Mouse (Mus musculus): ENCODE measurements around the gene Ccdc85c.
A peak's percentile ranks its signal among the peaks of the same experiment; 100 is the strongest.

The Ccdc85c gene

DNA sequence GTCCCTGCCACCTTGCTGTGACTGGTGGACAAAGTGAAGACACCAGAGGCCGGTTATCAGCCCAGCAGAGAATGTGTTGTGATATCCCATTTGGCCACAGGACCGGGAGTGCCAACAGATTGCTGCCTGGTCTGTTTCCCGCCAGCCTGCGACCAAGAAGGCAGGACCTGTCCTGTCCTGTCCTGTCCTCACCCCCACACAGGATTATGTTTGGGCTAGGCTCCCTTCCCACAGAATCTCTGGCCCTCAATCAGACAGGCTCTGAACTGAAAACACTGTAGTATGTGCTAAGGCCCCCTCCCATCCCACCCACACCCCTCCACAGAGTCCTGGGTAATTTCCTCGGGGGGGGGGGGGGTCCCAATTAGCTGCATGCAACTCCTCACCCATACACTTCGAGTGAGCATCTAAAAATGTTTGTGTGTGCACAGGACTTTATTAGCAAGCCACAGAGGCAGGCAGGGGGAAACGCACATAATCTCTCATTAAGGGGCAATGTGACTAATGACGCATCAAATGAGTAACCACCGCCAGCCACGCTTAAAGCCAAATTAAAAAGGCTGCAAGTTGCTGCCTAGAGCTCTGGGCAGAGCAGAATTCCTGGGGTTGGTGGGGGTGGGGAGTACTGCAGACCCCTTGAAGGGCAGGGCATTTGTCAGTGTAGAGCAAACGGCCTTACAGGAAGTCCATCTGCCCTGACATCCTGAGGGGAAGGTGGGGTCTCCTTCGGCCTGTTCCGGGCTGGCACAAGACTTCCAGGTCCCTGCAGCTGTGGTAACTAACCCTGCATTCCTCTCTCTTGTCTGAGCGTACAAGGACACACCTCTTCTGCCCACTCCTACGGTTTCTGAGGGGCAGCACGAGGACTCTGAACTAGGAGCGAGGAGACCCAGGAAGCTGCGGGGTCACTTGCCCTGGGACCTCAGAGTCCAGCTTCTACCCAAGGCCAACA is 61.9 kb downstream of the Ccdc85c start:
- DNase-seq = no peak

- no peak for DNase-seq
Measured at GRCm38 (mm10) chr12:108212476-108212875, 62.7 kb downstream of the Ccdc85c start.

DNA sequence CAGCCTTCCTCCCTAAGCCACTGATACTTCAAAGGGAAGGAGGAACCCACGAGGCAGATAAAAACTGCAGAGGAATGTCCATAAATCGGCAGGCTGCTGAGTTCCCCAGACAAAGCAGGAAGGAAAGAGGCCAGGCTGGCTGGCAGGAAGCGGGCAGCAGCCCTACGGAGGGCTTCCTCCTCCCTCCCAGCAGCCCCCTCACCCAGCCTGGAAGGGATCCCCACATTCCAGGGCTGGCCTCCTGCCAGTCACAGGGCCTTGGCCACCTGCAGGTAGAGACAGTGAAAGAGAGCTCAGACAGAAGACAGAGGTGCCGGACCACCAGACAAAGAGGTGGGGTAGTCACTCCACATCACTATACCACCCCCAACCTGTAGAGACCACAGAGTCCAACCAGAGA is 63.2 kb downstream of the Ccdc85c start:
- no peak for DNase-seq

DNA sequence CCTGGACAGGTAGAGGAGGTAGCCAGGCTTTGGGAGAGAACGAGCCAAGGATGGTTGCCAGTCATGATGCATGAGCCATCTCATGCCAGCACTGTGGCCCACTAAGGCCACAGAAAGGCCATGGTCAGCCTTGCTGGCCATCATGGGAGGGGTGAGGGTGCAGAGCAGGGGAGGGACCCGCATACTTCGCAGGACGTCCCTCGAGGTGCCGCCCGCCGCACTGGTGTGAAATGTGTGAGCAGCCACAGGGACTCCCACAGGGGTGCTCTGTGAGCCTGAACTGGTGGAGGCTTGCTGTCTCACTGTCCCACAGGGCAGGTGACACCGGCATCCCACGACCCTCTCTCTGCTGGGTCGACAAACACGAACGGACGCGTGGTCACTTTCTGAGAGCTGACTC is 64.6 kb downstream of the Ccdc85c start:
- no peak for DNase-seq

GRCm38 (mm10) chr12:108208726-108209438 is 66.3 kb downstream of the Ccdc85c start:
- peak; percentile 70 for DNase-seq

GRCm38 (mm10) chr12:108208216-108208615 is 67.0 kb downstream of the Ccdc85c start:
- DNase-seq = no peak

- DNase-seq = peak; percentile 82
Measured at GRCm38 (mm10) chr12:108206641-108207040, 68.6 kb downstream of the Ccdc85c start.

DNA sequence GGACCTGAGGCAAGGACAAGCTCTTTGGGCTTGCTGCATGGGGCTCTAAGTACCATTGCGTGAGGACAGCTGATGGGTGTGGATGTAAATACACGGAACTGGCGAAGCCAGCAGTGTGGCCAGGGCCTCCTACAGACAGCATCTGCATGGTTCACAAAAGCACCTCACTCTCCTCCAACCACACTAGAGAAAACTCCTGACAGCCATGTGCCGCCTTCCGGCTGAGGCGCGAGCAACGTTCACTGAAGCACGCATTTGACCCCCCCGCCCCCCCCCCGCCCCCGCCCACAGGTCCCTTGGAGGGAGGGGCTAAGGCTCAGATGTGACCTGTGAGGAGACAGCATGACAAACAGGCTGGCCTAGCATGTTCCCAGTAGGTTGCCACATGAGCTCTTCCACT is 70.2 kb downstream of the Ccdc85c start:
- DNase-seq = no peak

- DNase-seq = no peak
Measured at GRCm38 (mm10) chr12:108203895-108204294, 71.3 kb downstream of the Ccdc85c start.

DNA sequence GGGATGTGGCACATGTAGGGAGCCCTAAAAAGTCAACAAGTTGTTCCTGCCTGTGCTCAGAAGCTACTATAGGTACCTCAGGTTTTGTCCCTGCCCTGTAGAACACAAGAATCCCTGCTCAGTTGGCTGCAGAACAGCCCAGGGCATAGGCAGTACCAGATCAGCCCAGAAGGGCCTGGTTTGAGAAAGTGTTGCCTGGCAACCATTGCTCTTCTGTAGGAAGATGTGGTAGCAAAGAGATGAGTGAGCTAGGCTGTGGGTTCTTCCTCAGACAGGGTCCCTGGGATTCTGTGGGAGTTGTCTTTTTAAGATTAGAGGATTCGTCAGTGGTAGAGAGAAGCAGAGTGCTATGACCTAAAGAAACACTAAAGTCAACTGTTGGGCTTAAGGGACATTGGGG is 75.1 kb downstream of the Ccdc85c start:
- no peak for DNase-seq

DNA sequence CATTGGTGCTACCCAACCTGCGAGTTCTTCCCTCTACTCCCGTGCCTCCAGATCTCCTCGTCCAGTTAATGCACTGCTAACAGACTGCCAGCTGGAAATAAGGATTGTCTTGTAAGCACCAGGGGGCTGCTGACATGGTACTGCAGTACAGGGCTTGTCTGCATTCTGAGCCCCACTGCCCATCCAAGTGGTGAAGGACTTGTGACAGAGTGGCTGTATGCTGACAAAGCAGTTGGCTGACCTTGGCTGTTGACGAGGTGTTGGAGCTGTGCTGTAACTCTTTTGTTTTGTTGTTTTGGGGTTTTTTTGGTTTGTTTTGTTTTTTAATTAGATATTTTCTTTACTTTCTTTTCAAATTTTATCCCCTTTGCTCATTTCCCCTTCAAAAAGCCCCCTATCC is 76.8 kb downstream of the Ccdc85c start:
- no peak for DNase-seq

DNA sequence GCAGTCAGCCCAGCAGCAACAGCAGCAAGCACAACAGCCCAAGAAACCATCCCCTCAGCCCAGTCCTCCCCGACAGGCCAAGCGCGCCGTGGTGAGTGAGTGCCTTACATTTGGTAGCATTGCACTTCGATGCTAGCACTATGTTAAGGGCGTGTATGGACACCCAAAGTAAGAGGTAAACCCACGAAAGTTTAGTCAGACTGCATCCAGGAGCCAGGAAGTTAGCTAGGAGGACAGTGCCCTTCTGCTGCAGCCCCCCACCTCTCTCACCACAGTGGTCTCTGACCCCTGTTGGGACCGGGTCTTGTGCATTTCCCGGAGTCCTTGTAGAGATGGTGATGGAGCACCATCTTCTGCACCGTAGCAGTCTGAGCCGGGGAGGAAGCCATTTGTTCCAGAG is 79.5 kb downstream of the Ccdc85c start:
- DNase-seq = no peak

GRCm38 (mm10) chr12:108193878-108194277 is 81.3 kb downstream of the Ccdc85c start:
- no peak for DNase-seq

DNA sequence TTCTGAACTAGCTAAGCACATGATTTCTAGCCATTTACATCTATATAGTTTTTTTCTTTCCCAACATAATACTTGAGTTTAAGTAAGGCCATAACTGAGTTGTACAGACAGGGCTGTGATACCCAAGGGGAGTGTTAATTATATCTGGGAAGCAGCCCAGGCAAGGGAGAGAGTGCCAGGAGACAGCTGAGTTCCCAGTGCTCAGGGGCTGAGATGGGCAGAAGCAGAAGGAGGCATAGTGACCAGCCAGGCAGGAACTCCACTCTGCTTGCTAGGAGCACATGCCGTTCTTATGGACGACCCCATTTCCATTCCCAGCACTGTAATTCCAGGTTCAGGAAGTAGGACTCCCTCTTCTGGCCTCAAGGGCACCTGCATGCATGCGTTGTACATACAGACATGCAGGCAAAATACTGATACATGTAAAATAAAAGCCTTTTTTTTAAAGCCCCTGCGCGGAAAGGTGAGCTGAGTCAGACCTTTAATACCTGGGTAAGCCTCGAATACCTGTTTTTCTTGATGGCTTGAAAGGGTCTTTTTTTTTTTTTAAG is 87.6 kb downstream of the Ccdc85c start:
- DNase-seq = no peak

DNA sequence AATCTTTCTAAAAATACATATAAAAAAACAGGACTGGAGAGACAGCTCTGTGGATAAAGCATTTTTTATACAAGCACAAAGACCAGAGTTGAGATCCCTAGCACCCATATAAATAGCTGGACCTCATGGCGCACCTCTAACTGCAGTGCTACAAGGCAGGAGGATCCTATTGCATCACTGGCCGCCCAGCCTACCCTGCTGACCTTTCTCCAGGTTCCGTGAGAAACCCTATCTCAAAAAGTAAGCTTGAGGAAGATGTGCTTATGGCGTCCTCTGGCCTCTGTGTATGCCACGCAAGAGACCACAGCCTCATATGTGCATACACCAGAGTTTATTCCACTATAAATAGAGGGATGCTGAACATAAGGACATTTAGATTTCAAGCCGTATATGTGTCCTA is 93.5 kb downstream of the Ccdc85c start:
- DNase-seq = no peak

- DNase-seq = peak; percentile 100
Measured at GRCm38 (mm10) chr12:108179321-108180266, 95.6 kb downstream of the Ccdc85c start, which contains the start of gene Ccnk. TSS of gene Ccnk (plus strand) at chr12:108179579.

DNA sequence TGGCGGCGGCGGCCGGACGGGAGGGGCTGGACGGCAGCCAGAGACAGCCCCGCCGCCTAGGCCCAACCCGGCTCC is 96.1 kb downstream of the Ccdc85c start, which contains the start of gene Setd3:
Setd3 (minus strand) TSS at position 69 of the 75 bp plus-strand sequence.
- no peak for DNase-seq

DNA sequence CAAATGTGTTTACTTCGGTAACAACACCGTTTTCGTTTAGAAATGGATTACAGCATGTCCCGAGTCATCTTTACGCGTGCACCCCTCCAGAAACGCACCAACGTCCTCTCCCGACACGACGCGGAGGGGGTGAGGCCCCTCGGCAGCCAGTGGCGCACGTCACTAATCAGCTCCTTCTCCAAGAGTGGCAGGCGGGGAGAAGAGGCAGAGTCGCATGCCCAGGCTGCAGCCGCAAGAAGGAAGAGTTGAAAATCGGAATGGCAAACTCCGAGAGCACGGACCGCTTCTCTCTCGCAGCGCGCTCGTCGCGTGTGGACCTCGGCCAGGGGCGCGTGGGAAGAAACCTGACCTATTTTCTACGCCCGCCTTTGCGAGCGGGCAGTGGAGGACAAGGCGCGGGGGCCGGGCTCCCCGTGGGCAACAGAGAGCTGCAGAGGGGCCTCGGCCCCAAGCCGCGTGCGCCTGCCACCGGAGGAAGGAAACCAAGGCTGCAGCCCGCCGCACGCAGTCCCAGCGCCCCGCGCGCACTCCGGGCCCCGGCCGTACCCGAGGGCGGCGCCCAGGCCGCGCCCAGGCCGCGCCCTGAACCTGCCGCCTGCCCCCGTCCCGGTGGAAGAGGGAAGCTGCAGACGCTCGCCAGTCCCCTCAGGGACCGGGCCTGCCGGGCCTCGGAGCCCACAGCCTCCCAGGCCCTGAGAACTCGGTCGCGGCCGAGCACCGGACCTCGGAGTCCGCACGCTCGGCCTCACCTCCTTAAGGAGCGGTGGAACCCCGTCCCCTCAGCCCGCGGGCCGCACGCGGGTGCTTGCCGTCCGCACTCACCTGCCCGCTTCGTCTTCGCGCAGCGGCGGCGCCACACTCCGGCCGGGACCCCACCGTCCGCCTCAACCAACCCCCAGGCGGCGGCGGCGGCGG is 96.6 kb downstream of the Ccdc85c start:
- DNase-seq = peak; percentile 80

- DNase-seq = no peak
Measured at GRCm38 (mm10) chr12:108176366-108176765, 98.9 kb downstream of the Ccdc85c start.

- DNase-seq = no peak
Measured at GRCm38 (mm10) chr12:108174606-108175505, 100.4 kb downstream of the Ccdc85c start.

DNA sequence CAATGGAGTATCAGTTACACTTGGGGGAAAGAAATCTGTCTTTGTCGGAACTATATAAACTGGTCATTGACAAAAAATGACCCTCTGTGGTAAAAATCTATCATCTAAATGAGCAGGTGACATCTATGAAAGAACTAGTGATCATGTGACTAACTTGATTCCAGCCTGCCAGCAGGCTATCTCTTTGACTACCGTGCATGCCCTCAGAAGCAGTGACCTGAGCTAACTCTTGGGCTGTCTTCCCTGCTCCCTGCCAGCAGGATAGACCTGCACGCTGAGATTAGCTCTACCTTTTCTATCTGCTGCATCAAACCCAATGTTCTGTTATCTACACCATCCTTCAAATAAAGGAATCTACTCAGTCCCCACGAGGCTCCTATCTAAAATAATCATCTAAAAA is 102.6 kb downstream of the Ccdc85c start:
- DNase-seq = no peak
